Mouse (Mus musculus) erythroblast, embryonic 14.5 days (primary cell): ENCODE results near the gene Ncoa6.

Experiments
- GATA1 ChIP-seq: IDR thresholded peaks from 2 replicates; pipeline ENCODE4 v1.6.1; 2012; ENCODE audit warnings: low read length, inconsistent platforms, mixed read lengths
- TAL1 ChIP-seq: IDR thresholded peaks from 3 replicates; pipeline ENCODE4 v1.6.1; 2012; ENCODE audit warnings: low read length, inconsistent platforms, mixed read lengths

DNA sequence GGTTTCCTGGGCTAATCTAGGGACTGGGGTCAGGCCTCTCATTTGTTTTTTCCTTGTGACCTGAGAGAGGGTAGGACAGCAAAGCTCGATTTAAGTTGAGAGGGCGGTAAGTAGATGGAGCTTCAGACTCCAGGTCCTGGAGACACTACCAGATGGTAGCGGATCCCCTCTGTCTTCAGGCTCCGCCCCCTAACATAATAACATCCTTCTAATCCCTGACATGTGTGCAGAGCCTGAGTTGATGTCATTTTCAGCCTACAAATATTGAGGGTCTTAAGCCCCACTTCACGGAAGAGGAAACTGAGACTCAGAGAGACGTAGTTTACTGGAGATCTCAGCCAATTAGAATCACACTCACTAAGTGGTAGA is 91.4 kb downstream of the Ncoa6 start:
- TF ChIP-seq TAL1 (no peak), GATA1 (no peak)
